Mouse (Mus musculus) testis, postnatal 10 days (tissue): Measurements from ENCODE around the gene Mrps26.
"Not testable (repeated sequence)": the region's sequence is repeated elsewhere in the genome, so short reads cannot be mapped to it uniquely, and the experiment has no call there.

ENCODE experiments used
- DNase-seq: peaks from one replicate; pipeline ENCODE4 v3.0.0; 2021; ENCODE audit warnings: low spot score

Gene Mrps26

GRCm38 (mm10) chr2:130576564-130576963 lies 13.0 kb downstream of the Mrps26 start:
- not testable (repeated sequence) for DNase-seq

DNA sequence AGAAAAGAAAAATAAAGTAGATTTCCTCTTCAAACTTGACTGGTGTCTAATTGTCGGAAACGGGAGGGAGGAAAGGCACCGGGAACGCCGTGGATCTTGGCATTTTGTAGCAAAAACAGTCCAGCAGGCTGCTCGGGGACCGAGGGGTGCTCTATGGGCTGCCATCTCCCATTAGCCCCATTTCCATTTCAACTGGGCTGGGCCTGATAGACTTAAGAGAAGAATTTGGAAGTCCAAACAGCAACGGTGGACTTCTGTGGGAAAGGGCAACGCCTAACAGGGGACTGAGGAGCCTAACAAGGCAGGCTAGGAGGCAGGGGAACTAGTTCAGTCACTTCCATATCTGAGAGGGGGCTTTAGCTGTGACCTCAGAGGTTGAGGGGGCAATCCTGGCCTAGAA lies 13.5 kb downstream of the Mrps26 start:
- DNase-seq: no peak

GRCm38 (mm10) chr2:130577632-130578031 lies 14.1 kb downstream of the Mrps26 start:
- no peak for DNase-seq

DNA sequence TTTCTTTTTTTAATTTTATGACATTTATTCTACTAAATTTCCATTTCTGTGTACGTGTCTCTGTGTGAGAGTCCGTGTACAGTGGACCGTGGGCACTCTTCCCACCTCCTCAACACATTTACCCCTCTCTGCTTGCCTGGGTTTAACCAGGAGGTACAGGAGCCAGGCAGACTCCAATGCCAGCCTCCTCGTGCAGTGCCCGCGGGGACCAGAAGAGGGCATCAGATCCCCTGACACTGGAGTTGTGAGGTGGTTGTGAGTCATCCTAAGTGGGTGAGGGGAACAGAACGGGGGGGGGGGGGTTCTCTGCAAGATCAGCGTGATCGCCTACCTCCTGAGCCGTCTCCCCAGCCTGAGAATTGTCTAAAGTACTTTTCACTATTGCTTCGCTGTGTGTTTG lies 14.6 kb downstream of the Mrps26 start:
- peak; percentile 78 for DNase-seq

DNA sequence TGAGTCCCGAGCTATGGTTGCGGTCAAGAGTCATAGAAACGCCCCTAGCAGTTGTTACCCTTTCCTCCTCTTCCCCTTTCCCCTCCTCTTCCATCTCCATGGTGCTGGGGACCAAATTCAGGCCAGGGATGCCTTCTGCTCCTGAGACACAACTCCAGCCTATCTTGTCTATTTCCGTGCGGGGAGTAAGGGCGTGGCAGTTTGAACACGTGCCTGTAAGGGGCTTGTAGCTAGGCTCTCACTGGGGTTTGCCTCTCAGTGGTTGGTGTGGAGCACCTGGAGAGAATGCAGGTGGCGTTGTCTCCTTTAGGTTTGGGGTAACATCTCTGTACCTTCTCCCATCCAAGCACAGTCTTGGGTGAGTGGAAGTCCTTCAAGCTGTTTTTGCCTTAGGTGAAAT lies 16.2 kb downstream of the Mrps26 start:
- DNase-seq: no peak

GRCm38 (mm10) chr2:130581201-130581600 lies 17.7 kb downstream of the Mrps26 start:
- DNase-seq: no peak

GRCm38 (mm10) chr2:130582552-130582951 lies 19.0 kb downstream of the Mrps26 start, which contains the start of gene Avp:
Avp (minus strand) TSS chr2:130582554.
- DNase-seq: no peak

DNA sequence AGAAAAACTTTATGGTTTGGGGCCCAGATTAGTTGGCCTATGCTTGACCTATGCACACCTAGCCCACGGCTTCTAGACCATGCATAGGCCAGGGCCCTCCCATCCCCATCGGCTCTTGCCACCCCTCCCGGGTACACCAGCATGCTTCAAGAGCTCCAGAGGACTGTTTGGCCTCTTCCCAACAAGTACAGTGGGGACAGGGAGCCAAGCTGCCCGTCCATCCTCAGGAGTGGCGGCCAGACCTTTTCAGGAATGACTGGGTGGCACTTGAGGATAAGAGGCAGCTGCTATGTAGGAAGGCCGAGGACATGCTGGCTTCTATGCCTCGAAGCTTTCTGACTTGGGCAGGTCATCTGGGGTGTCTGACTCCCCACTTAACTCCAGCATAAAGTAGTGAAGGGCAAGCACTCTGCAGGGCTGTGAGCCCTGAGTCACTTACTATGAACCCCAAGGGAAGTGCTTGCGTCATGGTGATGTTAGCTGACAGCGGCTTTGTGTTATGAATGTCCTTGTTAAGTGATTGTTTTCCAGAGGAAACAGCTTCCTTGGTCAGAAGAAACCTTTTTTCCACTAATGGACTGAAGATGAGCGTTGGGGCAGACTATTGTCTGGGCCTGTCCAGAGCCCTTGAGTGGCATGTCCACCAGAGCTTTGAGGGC lies 20.5 kb downstream of the Mrps26 start:
- DNase-seq: no peak

DNA sequence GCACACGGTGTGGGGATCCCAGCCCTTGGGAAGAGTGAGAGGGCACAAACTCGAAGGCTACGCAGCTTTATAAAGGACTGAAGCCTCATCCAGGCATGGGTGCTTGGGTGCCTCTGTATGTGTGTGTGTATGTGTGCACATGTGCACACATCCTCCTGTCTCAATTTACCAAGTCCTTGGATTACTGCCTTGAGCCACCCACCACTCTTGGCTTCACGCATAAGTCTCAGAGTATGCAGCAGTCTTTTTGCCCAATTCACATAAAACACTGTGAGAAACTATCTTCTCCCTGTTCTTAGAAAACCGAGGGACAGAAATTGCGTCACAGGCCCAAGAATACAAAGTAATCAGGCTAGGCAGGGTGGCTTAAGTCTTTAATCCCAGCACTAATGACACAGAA lies 22.5 kb downstream of the Mrps26 start:
- DNase-seq: no peak

DNA sequence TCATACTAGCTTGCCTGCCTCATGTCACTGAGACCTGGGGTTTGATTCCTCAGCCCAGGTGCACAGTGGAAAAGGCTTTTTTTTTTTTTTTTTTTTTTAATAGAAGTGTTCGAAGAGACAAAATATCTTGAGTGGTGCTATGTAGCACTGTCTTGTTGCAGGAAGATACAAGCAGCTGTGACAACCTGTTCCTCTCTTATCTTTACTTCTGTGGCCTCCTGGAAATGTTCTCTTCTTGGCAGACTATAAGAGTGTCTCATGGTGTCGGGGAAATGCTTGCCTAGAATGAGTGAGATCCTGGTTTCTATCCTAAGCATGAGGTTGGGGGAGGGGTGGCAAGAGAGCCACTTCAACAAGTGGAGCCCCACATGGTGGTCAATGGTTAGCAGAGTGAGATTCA lies 24.8 kb downstream of the Mrps26 start:
- DNase-seq: no peak

DNA sequence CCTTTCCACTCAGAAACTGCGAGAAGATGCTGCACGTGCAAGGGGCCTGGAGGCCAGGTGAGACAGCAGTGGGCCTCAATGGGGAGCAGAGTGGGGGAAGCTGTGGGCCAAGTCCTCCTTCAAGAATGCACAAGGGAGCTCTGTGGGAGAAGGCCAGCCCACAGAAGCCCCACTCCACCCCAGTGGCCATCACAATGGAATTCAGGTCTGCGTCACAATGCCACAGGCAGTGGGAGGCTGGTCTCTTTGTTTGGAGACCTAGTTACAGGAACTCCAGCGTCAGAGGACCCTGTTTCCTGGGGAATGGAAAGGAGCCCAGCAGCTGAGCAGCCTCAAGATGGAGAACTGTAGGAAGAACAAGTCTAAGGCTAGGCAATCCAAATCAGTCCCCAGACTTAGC lies 25.6 kb downstream of the Mrps26 start:
- no peak for DNase-seq

DNA sequence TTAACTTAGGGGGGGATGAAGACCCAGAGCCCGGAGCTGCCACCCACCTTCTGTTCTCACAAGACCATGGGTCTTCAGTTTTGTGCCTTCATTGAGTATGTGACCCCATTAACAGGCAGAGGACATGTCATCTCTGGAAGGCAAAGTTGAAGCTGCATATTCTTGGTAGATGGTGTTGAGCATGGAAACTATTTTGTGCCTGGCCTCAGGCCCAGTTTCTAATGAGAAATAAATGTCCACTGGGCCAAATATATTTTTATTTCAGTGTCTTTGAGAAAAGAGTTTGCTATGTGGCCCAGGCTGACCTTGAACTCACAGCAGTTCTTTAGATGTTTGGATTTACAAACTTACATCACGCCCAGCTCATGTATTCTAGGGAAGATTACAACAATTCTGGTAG lies 26.2 kb downstream of the Mrps26 start:
- no peak for DNase-seq

GRCm38 (mm10) chr2:130591016-130591415 lies 27.5 kb downstream of the Mrps26 start:
- DNase-seq: no peak

- DNase-seq: no peak
These were observed 32.1 kb downstream of the Mrps26 start for GRCm38 (mm10) chr2:130595596-130595995.

GRCm38 (mm10) chr2:130597601-130598010 lies 34.1 kb downstream of the Mrps26 start:
- DNase-seq: no peak

DNA sequence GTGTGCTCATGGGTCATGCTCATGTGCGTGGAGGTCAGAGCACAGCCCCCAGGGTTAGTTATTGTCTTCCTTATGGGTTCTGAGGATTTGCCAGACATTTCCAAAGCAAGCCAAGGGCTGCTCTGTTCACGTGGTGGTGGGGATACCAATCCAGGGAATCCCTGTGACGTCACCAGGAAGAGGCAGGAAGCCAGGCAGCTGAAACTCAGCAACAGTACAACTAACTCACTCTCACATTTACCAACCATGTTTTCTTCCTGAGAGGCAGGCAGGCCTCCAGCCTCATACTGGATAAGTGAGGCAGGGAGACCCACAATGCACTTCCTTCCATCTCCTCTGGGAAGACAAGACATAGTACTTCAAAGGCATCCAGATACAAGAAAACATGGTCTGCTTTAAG lies 34.9 kb downstream of the Mrps26 start:
- no peak for DNase-seq

DNA sequence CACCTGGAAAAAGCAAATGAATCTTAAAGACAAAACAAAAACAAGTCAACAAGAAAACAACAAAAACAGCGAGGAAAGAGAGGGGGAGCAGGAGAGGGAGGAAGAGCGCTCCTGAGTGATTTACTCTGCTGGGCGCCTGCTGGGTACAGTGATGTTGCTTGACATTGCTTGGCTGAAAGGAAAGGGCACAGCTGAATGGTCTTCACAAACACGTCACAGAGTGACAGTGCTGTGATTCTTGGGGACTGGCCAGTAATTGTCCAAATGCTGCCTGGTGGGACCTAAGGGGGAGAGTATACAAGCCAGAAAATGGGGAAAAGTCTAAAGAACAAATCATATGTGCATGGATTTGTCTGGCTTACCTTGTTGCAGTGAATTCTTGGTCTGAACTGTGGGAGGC lies 38.7 kb downstream of the Mrps26 start:
- DNase-seq: no peak

DNA sequence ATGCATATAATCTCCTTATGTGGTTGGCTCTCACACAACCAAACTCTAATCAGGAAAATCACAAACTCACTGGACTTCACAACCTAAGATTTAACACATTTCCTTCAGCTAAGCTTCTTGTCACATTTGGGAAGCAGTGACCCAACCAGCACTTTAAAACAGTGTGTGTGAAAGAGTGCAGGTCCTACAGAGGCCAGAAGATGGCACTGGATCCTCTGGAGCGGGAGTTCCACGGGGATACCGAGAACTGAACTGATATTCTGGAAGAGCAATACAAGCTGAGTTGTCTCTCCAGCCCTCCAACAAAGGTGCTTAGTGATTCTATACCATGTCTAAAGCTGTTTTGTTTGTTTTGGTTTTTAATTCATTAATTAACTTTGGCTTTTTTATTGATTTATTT lies 49.5 kb downstream of the Mrps26 start:
- no peak for DNase-seq
